Mouse (Mus musculus): ENCODE measurements around the gene Uty. TPM values are rescaled to one million over a fixed set of nuclear protein-coding genes. Genes with fewer than 3 reads are reported as not detected.

Uty gene
- polyA plus RNA-seq, 1 experiment from 2014 or later, result 15.1 TPM

Other genes starting within 250 kb of the Uty start
- 39.6 and 52.2 TPM in 2 replicates for gene Eif2s3y, start 235.2 kb downstream of the Uty start, polyA plus RNA-seq (2015; fragmentation: Nextera tagmentation; extraction: Ambion mirVana)
- gene Ddx3y, start 40.9 kb upstream of the Uty start, polyA plus RNA-seq (2015; fragmentation: Nextera tagmentation; extraction: Ambion mirVana), result 31.4 and 35.3 TPM in 2 replicates
- gene Usp9y, start 214.0 kb upstream of the Uty start, polyA plus RNA-seq (2015; fragmentation: Nextera tagmentation; extraction: Ambion mirVana), result not detected in 2 replicates

Measured in limb, embryonic 13.5 days (tissue).